Mouse (Mus musculus): ENCODE results near the gene Cenpm.

Gene Cenpm

GRCm38 (mm10) chr15:82192617-82193016, 51.9 kb downstream of the Cenpm start:
- no peak for DNase-seq (ENCODE audit: low spot score in 2 of 2)

DNA sequence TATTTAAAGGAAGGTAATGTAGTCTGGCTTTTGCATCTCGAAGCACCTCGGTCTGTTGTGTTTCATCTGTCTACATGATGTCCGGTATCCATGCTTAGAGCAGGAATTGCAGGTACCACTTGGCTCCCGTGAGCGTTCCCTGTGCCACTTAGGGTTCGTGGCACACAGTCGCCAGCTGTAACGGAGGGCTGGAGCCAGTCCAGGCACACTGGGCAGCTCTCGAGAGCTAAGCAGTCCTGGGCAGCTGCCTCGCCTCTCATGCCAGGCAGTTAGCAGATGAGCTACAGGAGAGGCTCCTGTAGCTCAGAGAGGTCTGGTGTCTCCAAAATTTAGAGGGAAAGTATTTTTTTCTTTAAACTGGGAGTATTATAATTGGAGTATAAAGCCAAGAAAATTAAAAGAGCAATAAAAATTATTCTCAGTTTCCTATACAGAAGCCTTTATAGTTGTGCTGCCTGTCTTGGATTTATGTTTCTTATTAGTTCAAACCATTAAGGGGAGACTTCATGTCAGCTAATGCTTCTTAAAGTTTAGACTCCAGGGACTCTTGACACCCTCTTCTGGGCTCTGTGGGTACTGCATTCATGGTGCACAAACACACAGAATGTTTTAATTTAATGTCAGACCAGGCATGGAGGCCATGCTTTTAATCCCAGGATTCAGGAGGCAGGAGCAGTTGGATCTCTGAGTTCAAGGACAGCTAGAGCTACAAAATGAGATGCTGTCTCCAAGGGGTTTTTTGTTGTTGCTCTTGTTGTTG, 55.9 kb downstream of the Cenpm start:
- DNase-seq (ENCODE audit: low spot score in 2 of 2), result no peak

DNA sequence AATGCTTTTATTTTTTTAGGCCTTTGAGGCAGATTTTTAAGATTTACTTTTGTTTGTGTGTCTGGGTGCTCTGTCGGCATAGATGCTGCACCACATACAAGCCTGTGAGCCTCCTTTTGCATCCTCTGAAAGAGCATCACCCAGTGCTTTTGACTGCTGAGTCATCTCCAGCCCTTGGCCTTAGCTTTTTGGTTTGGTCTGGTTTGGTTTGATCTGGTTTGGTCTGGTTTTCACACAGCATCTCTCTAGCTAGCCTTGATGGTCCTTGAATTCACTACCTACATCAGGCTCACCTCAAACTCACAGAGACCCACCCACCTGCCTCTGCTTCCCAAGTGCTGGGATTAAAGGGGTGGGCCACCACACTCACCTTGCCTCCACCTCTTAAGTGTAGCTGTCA, 56.6 kb downstream of the Cenpm start:
- no peak for DNase-seq (ENCODE audit: low spot score in 2 of 2)

DNA sequence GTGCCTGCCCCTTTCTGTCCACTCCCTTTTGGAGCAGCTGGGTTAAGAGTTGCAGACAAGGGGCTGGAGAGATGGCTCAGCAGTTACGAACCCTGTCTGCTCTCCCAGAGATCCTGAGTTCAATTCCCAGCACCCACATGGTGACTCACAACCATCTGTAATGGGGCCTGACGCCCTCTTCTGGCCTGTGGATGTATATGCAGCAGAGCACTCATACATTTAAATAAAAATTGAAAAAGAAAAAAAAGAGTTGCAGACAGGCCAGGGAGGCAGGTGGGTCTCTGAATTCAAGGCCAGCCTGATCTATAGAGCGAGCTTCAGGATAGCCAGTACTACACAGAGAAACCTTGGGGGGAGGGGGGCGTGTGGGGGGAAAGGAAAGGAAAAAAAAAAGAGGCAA, 57.1 kb downstream of the Cenpm start:
- DNase-seq (ENCODE audit: low spot score in 2 of 2), result no peak

DNA sequence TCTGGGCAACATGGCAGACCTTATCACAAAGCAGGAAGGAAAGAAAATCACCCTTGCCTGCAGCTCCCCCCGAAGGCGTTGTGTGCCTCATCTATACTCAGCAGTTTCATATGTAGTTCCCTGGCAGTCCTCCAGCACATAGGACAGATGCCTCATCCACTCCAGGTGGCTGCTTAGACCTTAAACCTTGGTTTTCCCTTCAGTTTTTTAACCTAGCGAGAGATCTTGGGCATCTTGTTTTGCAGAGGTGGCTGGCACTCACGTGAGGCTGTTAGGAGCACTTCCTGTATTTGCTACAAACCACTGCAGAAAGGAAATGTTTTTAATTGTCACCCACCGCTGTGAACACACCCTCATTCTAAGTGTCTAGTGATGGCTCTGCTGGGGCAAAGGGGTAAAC, 57.6 kb downstream of the Cenpm start:
- no peak for DNase-seq (ENCODE audit: low spot score in 2 of 2)

DNA sequence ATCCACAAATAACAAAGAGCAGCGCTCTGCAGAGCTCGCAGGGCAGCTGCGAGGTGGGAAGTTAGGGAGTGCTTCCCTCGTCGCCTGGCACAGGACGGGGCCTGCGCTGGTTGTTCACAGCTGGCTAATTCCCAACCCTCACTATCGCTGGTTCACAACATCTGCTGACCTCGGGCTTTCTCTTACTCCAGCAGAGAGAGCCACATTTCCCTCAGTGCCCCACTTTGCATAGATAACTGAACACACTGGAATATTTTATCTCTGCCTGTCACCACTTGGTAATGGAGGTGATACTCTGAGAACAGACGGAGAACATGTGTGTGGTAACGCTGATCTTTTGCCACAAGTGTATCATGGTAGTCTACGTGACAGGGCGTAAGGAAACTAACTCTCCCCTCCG, 58.4 kb downstream of the Cenpm start:
- no peak for DNase-seq (ENCODE audit: low spot score in 2 of 2)

- DNase-seq (ENCODE audit: low spot score in 2 of 2), result no peak
Measured at GRCm38 (mm10) chr15:82185062-82185783, 59.3 kb downstream of the Cenpm start.

- no peak for DNase-seq (ENCODE audit: low spot score in 2 of 2)
Measured at GRCm38 (mm10) chr15:82184656-82185055, 59.9 kb downstream of the Cenpm start.

- DNase-seq (ENCODE audit: low spot score in 2 of 2), result no peak
Measured at GRCm38 (mm10) chr15:82184183-82184582, 60.4 kb downstream of the Cenpm start.
